Mouse (Mus musculus) heart, adult 11 months (tissue): ENCODE measurements around the gene Olfr211.
A peak's percentile ranks its signal among the peaks of the same experiment; 100 is the strongest.
"Not testable (repeated sequence)": the region's sequence is repeated elsewhere in the genome, so short reads cannot be mapped to it uniquely, and the experiment has no call there.

Experiments
- DNase-seq: peaks from one replicate; pipeline ENCODE4 v3.0.0; 2022

Gene Olfr211

GRCm38 (mm10) chr6:116488791-116489190, at the start of gene Olfr211:
Gene Olfr211, plus strand, starts transcription at chr6:116489091.
- peak; percentile 19 for DNase-seq

GRCm38 (mm10) chr6:116439531-116439930, 49.4 kb upstream of the Olfr211 start:
- peak; percentile 93 for DNase-seq

GRCm38 (mm10) chr6:116440447-116440846, 48.4 kb upstream of the Olfr211 start:
- peak; percentile 86 for DNase-seq

GRCm38 (mm10) chr6:116440849-116441248, 48.0 kb upstream of the Olfr211 start:
- peak; percentile 92 for DNase-seq

GRCm38 (mm10) chr6:116455781-116456180, 33.1 kb upstream of the Olfr211 start:
- peak; percentile 98 for DNase-seq

GRCm38 (mm10) chr6:116456482-116456881, 32.4 kb upstream of the Olfr211 start:
- peak; percentile 70 for DNase-seq

GRCm38 (mm10) chr6:116458728-116459127, 30.2 kb upstream of the Olfr211 start:
- DNase-seq = peak; percentile 79

- peak; percentile 80 for DNase-seq
Measured at GRCm38 (mm10) chr6:116459232-116459631, 29.7 kb upstream of the Olfr211 start.

- peak; percentile 97 for DNase-seq
Measured at GRCm38 (mm10) chr6:116460544-116461283, 28.2 kb upstream of the Olfr211 start, which contains the start of gene Alox5. Gene Alox5, minus strand, starts transcription at chr6:116461178.

GRCm38 (mm10) chr6:116468081-116468480, 20.8 kb upstream of the Olfr211 start:
- DNase-seq = no peak

GRCm38 (mm10) chr6:116485081-116485480, 3.8 kb upstream of the Olfr211 start:
- DNase-seq = peak; percentile 29

GRCm38 (mm10) chr6:116486833-116487232, 2.1 kb upstream of the Olfr211 start:
- peak; percentile 61 for DNase-seq

GRCm38 (mm10) chr6:116493742-116494141, 4.9 kb downstream of the Olfr211 start:
- DNase-seq = peak; percentile 80

GRCm38 (mm10) chr6:116495960-116496359, 7.1 kb downstream of the Olfr211 start:
- DNase-seq = peak; percentile 39

GRCm38 (mm10) chr6:116506302-116507003, 17.6 kb downstream of the Olfr211 start, which contains the start of gene Olfr212:
Gene Olfr212, plus strand, starts transcription at chr6:116506516.
- DNase-seq = not testable (repeated sequence)

- no peak for DNase-seq
Measured at GRCm38 (mm10) chr6:116514832-116515231, 25.9 kb downstream of the Olfr211 start.

GRCm38 (mm10) chr6:116538156-116538555, 49.3 kb downstream of the Olfr211 start, which contains the start of gene Olfr213:
Gene Olfr213, plus strand, starts transcription at chr6:116538456.
- no peak for DNase-seq

GRCm38 (mm10) chr6:116542500-116542899, 53.6 kb downstream of the Olfr211 start:
- DNase-seq = no peak
